ENCODE assay signal across 27 mouse cellular contexts in the genomic region with DNA sequence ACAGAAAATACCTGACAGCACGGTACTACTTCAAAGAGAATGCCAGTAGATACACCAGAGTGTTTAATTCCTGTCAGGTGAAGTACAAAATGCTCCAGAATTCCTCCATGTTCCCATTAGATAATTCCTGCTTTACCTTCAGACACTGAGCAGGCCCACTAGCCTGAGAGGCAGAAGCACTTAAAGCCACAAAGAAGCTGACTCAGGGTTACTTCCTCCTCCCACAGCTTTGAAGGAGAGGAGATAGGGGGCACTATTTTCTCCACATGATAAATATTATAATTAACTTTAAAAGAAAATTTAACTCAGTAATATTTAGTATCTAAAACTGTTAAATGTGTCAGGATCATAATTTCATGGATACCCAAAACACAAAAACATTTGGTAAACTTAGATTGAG.
DNase-seq lines count a peak whose midpoint lies in the region; ATAC-seq and TF ChIP-seq lines count a peak whose summit lies in the region.
"Had no signal": no experiment of that assay in that cellular context is flagged by ENCODE, and none has a peak within 500 bp of the region (broad histone marks: within the 10 kb centered on the region; RNA-seq: fewer than 3 reads in every experiment).

No protein-coding gene starts in this region.

- no peak overlapping the region for H3K27ac ChIP-seq in MEL (ENCODE audit: control insufficient read depth, low read depth, low read length)
- H3K27ac ChIP-seq in kidney, embryonic 15.5 days, result no peak overlapping the region
- no peak overlapping the region for H3K27ac ChIP-seq in midbrain, embryonic 16.5 days (ENCODE audit: low read length)
- H3K27ac ChIP-seq: embryonic facial prominence, embryonic 12.5 days; embryonic facial prominence, embryonic 15.5 days; gastrocnemius, adult 2 months; heart, adult 2 months; heart, embryonic 10.5 days; heart, embryonic 13.5 days; hindbrain, embryonic 10.5 days; hindbrain, embryonic 13.5 days; intestine, embryonic 15.5 days had no signal

- peaks cover 0 to 4% of the 10 kb centered on the region in 2 experiments; a peak in 2 of 4 replicates for H3K4me1 ChIP-seq in MEL (ENCODE audit: control insufficient read depth in 1 of 2, insufficient read depth in 2 of 2, low read length in 2 of 2)
- no peaks in the 10 kb centered on the region for H3K4me1 ChIP-seq in kidney, embryonic 15.5 days
- no peaks in the 10 kb centered on the region for H3K4me1 ChIP-seq in midbrain, embryonic 16.5 days (ENCODE audit: control insufficient read depth, insufficient read depth, low read length)
- H3K4me1 ChIP-seq: embryonic facial prominence, embryonic 12.5 days; embryonic facial prominence, embryonic 15.5 days; heart, embryonic 10.5 days; heart, embryonic 13.5 days; hindbrain, embryonic 13.5 days; intestine, embryonic 15.5 days had no signal

- H3K9me3 ChIP-seq in MEL (replicated peaks; ENCODE audit: insufficient read depth, low read length), result no peaks in the 10 kb centered on the region
- H3K9me3 ChIP-seq in kidney, embryonic 15.5 days (replicated peaks), result no peaks in the 10 kb centered on the region
- no peaks in the 10 kb centered on the region for H3K9me3 ChIP-seq in midbrain, embryonic 16.5 days (replicated peaks; ENCODE audit: control insufficient read depth, low read length, poor library complexity, severe bottlenecking)
- H3K9me3 ChIP-seq: embryonic facial prominence, embryonic 12.5 days; embryonic facial prominence, embryonic 15.5 days; heart, embryonic 10.5 days; heart, embryonic 13.5 days; hindbrain, embryonic 10.5 days; hindbrain, embryonic 13.5 days; intestine, embryonic 15.5 days had no signal

- ATAC-seq in granulocyte monocyte progenitor cell, adult 5-6 weeks (replicated peaks; ENCODE audit: poor library complexity, severe bottlenecking), result peak; percentile 40; the same call in 1 of the 2 replicates
- ATAC-seq in kidney, embryonic 15.5 days (replicated peaks; ENCODE audit: low FRiP score), result no peak
- no peak for ATAC-seq in midbrain, embryonic 16.5 days
- ATAC-seq: forebrain, embryonic 14.5 days; forebrain, postnatal 0 days; hindbrain, embryonic 16.5 days; intestine, embryonic 15.5 days had no signal

- DNase-seq in 3T3-L1 (ENCODE audit: low read depth, low spot score), result peak; percentile 26
- DNase-seq in 416B (ENCODE audit: low read depth), result peak; percentile 49
- DNase-seq in MEL (ENCODE audit: low read depth, low spot score), result peak; percentile 70
- DNase-seq in urinary bladder, postnatal 14 days (ENCODE audit: low spot score), result no peak
- no peak for DNase-seq in heart, postnatal 10 days
- DNase-seq: adrenal gland, adult 2 months; adrenal gland, postnatal 14 days; B cell, adult 2 months; cerebellum, adult 18-20 months; cerebellum, adult 9-11 months; cerebellum, postnatal 25 days; forebrain, postnatal 0 days; gastrocnemius, adult 2 months; gastrocnemius, postnatal 14 days; heart, adult 2 months had no signal

- no peak; a peak in 1 of 4 replicates for TF ChIP-seq EP300 in MEL (IDR thresholded peaks at IDR 0.05; ENCODE audit: low read depth in 1 of 2, low read length in 2 of 2)

- no peak for TF ChIP-seq RAD21 in MEL (IDR thresholded peaks at IDR 0.05; ENCODE audit: low read depth, low read length)

- H3K4me3 ChIP-seq in MEL (ENCODE audit: control insufficient read depth in 1 of 2, insufficient read depth in 1 of 2, low read depth in 2 of 2, low read length in 2 of 2), result no peak overlapping the region
- no peak overlapping the region for H3K4me3 ChIP-seq in kidney, embryonic 15.5 days (replicated peaks)
- H3K4me3 ChIP-seq in midbrain, embryonic 16.5 days (ENCODE audit: low read depth, low read length), result no peak overlapping the region
- H3K4me3 ChIP-seq: embryonic facial prominence, embryonic 12.5 days; embryonic facial prominence, embryonic 15.5 days; gastrocnemius, adult 2 months; heart, adult 2 months; heart, embryonic 10.5 days; heart, embryonic 13.5 days; hindbrain, embryonic 10.5 days; hindbrain, embryonic 13.5 days; intestine, embryonic 15.5 days had no signal

- peak in 1 of 3 experiments; percentile 47; a peak in 2 of 6 replicates for TF ChIP-seq CTCF in MEL (IDR thresholded peaks at IDR 0.05 in 2 of 3, conservative IDR thresholded peaks at IDR 0.05 in 1 of 3; ENCODE audit: control insufficient read depth in 1 of 3, insufficient read depth in 1 of 3, low read depth in 2 of 3, low read length in 3 of 3, poor library complexity in 1 of 3, severe bottlenecking in 1 of 3)

- 96% methylated on average over 1 of the region's 1 CpGs for WGBS in kidney, embryonic 15.5 days
- WGBS in midbrain, embryonic 16.5 days, result 100% methylated on average over 1 of the region's 1 CpGs

- H3K9ac ChIP-seq in MEL (ENCODE audit: control insufficient read depth, low read depth, low read length, poor library complexity, severe bottlenecking), result no peak overlapping the region
- H3K9ac ChIP-seq in kidney, embryonic 15.5 days, result no peak overlapping the region
- no peak overlapping the region for H3K9ac ChIP-seq in midbrain, embryonic 16.5 days (ENCODE audit: low read depth, low read length)
- H3K9ac ChIP-seq: embryonic facial prominence, embryonic 12.5 days; embryonic facial prominence, embryonic 15.5 days; forebrain, postnatal 0 days; heart, embryonic 13.5 days; hindbrain, embryonic 13.5 days; intestine, embryonic 15.5 days had no signal

- H3K79me2 ChIP-seq in MEL (ENCODE audit: control insufficient read depth, insufficient read depth, low read length, poor library complexity), result no peaks in the 10 kb centered on the region

- H3K4me2 ChIP-seq in kidney, embryonic 15.5 days, result no peak overlapping the region
- H3K4me2 ChIP-seq in midbrain, embryonic 16.5 days (ENCODE audit: low read length), result no peak overlapping the region
- H3K4me2 ChIP-seq: embryonic facial prominence, embryonic 12.5 days; embryonic facial prominence, embryonic 15.5 days; heart, embryonic 13.5 days; hindbrain, embryonic 13.5 days; intestine, embryonic 15.5 days had no signal

- TF ChIP-seq POLR2A in MEL (IDR thresholded peaks at IDR 0.05; ENCODE audit: control insufficient read depth in 1 of 2, insufficient read depth in 1 of 2, low read depth in 1 of 2, low read length in 2 of 2, poor library complexity in 1 of 2), result no peak

- intact Hi-C loops in heart, postnatal 10 days (cut with DNase I), result no loop called here

- peaks cover 4 to 7% of the 10 kb centered on the region in 2 experiments; a peak in 3 of 4 replicates for H3K36me3 ChIP-seq in MEL (ENCODE audit: control insufficient read depth in 1 of 2, insufficient read depth in 2 of 2, low read length in 2 of 2)
- peaks cover 54% of the 10 kb centered on the region for H3K36me3 ChIP-seq in kidney, embryonic 15.5 days
- H3K36me3 ChIP-seq in midbrain, embryonic 16.5 days (ENCODE audit: control insufficient read depth, insufficient read depth, low read length), result peaks cover 5% of the 10 kb centered on the region; the same call in 1 of the 2 replicates

- H3K27me3 ChIP-seq in MEL (ENCODE audit: control insufficient read depth in 1 of 2, insufficient read depth in 2 of 2, low read length in 2 of 2), result no peaks in the 10 kb centered on the region
- no peaks in the 10 kb centered on the region for H3K27me3 ChIP-seq in kidney, embryonic 15.5 days
- H3K27me3 ChIP-seq in midbrain, embryonic 16.5 days (ENCODE audit: control insufficient read depth, insufficient read depth, low read depth, low read length), result no peaks in the 10 kb centered on the region
- H3K27me3 ChIP-seq: embryonic facial prominence, embryonic 12.5 days; embryonic facial prominence, embryonic 15.5 days; heart, embryonic 13.5 days; hindbrain, embryonic 13.5 days; intestine, embryonic 15.5 days had no signal

TF ChIP-seq in MEL, 35 proteins besides CTCF, POLR2A, EP300 and RAD21:
- no peak for TF ChIP-seq MYB (IDR thresholded peaks at IDR 0.05; ENCODE audit: low read depth, low read length)
- TF ChIP-seq MAFK (IDR thresholded peaks at IDR 0.05; ENCODE audit: borderline replicate concordance, low read depth, low read length), result peak; percentile 94

Comparison
In these comparisons a context has a peak if more than half of its experiments do, and no peak if none do; other contexts are left out.
1. DNase-seq: peak in 3T3-L1 (single experiment), 416B (single experiment) and MEL (single experiment); none in urinary bladder, postnatal 14 days (single experiment) and heart, postnatal 10 days (0 of 2).